Mouse (Mus musculus) liver, postnatal 0 days (tissue): ENCODE data around the gene Dnah12. TPM values are rescaled to one million over a fixed set of nuclear protein-coding genes. Genes with fewer than 3 reads are reported as not detected.

ENCODE experiments used
- ATAC-seq: fragments of 200-750 bp; cut with Nextera tagmentation; 2 replicates; pipeline ENCODE4 v1.8.0; 2017; ENCODE audit warnings: mild to moderate bottlenecking, moderate library complexity
- DNase-seq: peaks from one replicate; pipeline ENCODE4 v3.0.0-alpha.2; 2016
- H3K27ac ChIP-seq: fragments of 300-500 bp; sonication (generic); 2 replicates; pipeline ENCODE4 v1.5.1; 2014; ENCODE audit warnings: antibody characterized with exemption, moderate library complexity, mild to moderate bottlenecking, low read depth
- H3K27me3 ChIP-seq: fragments of 300-500 bp; sonication (generic); 2 replicates; pipeline ENCODE4 v1.6.1; 2014; ENCODE audit warnings: low read length, control low read depth, mixed read lengths; ENCODE audit not compliant: insufficient read depth
- H3K36me3 ChIP-seq: fragments of 300-500 bp; sonication (generic); replicated peaks from 2 replicates; pipeline ENCODE4 v1.6.1; 2014; ENCODE audit warnings: mild to moderate bottlenecking, control low read depth, low read length, moderate library complexity, mixed read lengths; ENCODE audit not compliant: insufficient read depth
- H3K4me1 ChIP-seq: fragments of 300-500 bp; sonication (generic); 2 replicates; pipeline ENCODE4 v1.6.1; 2014; ENCODE audit warnings: antibody characterized with exemption, mild to moderate bottlenecking, control low read depth; ENCODE audit not compliant: insufficient read depth
- H3K4me2 ChIP-seq: fragments of 300-500 bp; sonication (generic); 2 replicates; pipeline ENCODE4 v1.6.1; 2014; ENCODE audit warnings: low read depth, mild to moderate bottlenecking, low read length, moderate library complexity, mixed read lengths
- H3K4me3 ChIP-seq: fragments of 300-500 bp; sonication (generic); 2 replicates; pipeline ENCODE4 v1.5.1; 2014; ENCODE audit warnings: low read depth, low read length
- H3K9ac ChIP-seq: fragments of 300-500 bp; sonication (generic); replicated peaks from 2 replicates; pipeline ENCODE4 v1.6.1; 2014; ENCODE audit warnings: mild to moderate bottlenecking, moderate library complexity
- H3K9me3 ChIP-seq: fragments of 300-500 bp; sonication (generic); 2 replicates; pipeline ENCODE4 v1.6.1; 2016; ENCODE audit warnings: mild to moderate bottlenecking, control low read depth, low read length, mixed read lengths
- CTCF ChIP-seq: sonication (generic); IDR thresholded peaks from 2 replicates; pipeline ENCODE4 v1.5.1; 2016; ENCODE audit warnings: antibody characterized with exemption, low read depth
- EP300 ChIP-seq: IDR thresholded peaks from 2 replicates; pipeline ENCODE4 v1.6.1; 2016; ENCODE audit warnings: antibody characterized with exemption, low read depth, mild to moderate bottlenecking
- WGBS: fragments of 180-500 bp; shearing (Covaris S2); extraction: QIAGEN DNeasy Blood & Tissue Kit; methylation state at CpG from one replicate; pipeline ENCODE4 v1.1.7; 2014; ENCODE audit not compliant: insufficient replicate concordance; 5-methylcytosine and 5-hydroxymethylcytosine counted together
- polyA plus RNA-seq: library from polyadenylated mRNA; unstranded; fragments of >200 nt; fragmentation: Nextera tagmentation; extraction: Ambion mirVana; gene quantifications from 2 replicates; pipeline ENCODE4 v1.2.1, GENCODE M21; 2015

Dnah12 gene
- polyA plus RNA-seq, 1 experiment from 2014 or later: 0.04 TPM

- 84% methylated on average over 2 of the region's 2 CpGs for WGBS
- ATAC-seq: no peak
These were observed 101.4 kb downstream of the Dnah12 start for GRCm38 (mm10) chr14:26794431-26794830.

GRCm38 (mm10) chr14:26798330-26798729, 105.3 kb downstream of the Dnah12 start:
- no peak overlapping the region for H3K4me3 ChIP-seq
- H3K36me3 ChIP-seq: no peaks in the 10 kb centered on the region
- H3K27ac ChIP-seq: no peak overlapping the region
- no peak for ATAC-seq
- H3K9ac ChIP-seq: no peak overlapping the region
- H3K4me2 ChIP-seq: no peak overlapping the region
- H3K9me3 ChIP-seq: no peaks in the 10 kb centered on the region
- H3K27me3 ChIP-seq: no peaks in the 10 kb centered on the region
- no peaks in the 10 kb centered on the region for H3K4me1 ChIP-seq
- DNase-seq: no peak
- WGBS: 36% methylated on average over 3 of the region's 3 CpGs
- no peak for TF ChIP-seq EP300
- TF ChIP-seq CTCF: no peak

More at GRCm38 (mm10) chr14:26794431-26794830, 101.4 kb downstream of the Dnah12 start:
- H3K4me3 ChIP-seq: no peak overlapping the region
- no peaks in the 10 kb centered on the region for H3K9me3 ChIP-seq
- no peak overlapping the region for H3K27ac ChIP-seq
- no peak overlapping the region for H3K4me2 ChIP-seq
- no peaks in the 10 kb centered on the region for H3K27me3 ChIP-seq
- no peaks in the 10 kb centered on the region for H3K4me1 ChIP-seq
- TF ChIP-seq EP300 (no peak), CTCF (no peak)
- H3K9ac ChIP-seq: no peak overlapping the region
- H3K36me3 ChIP-seq: no peaks in the 10 kb centered on the region
- DNase-seq: no peak

GRCm38 (mm10) chr14:26799286-26799685, 106.2 kb downstream of the Dnah12 start:
- no peak overlapping the region for H3K4me3 ChIP-seq
- DNase-seq: no peak
- WGBS: 65% methylated on average over 3 of the region's 3 CpGs

GRCm38 (mm10) chr14:26805500-26805899, 112.4 kb downstream of the Dnah12 start:
- H3K27me3 ChIP-seq: no peaks in the 10 kb centered on the region
- no peaks in the 10 kb centered on the region for H3K4me1 ChIP-seq
- 51% methylated on average over 7 of the region's 7 CpGs for WGBS
- no peak overlapping the region for H3K9ac ChIP-seq
- no peaks in the 10 kb centered on the region for H3K36me3 ChIP-seq
- TF ChIP-seq CTCF: no peak
- no peak for TF ChIP-seq EP300
- no peak for ATAC-seq
- H3K4me2 ChIP-seq: no peak overlapping the region
- no peak for DNase-seq
- H3K4me3 ChIP-seq: no peak overlapping the region
- H3K27ac ChIP-seq: no peak overlapping the region
- no peaks in the 10 kb centered on the region for H3K9me3 ChIP-seq

More at GRCm38 (mm10) chr14:26799286-26799685, 106.2 kb downstream of the Dnah12 start:
- no peak overlapping the region for H3K4me2 ChIP-seq
- H3K27me3 ChIP-seq: no peaks in the 10 kb centered on the region
- TF ChIP-seq CTCF (no peak), EP300 (no peak)
- no peaks in the 10 kb centered on the region for H3K9me3 ChIP-seq
- H3K9ac ChIP-seq: no peak overlapping the region
- H3K36me3 ChIP-seq: no peaks in the 10 kb centered on the region
- H3K27ac ChIP-seq: no peak overlapping the region
- no peaks in the 10 kb centered on the region for H3K4me1 ChIP-seq
- ATAC-seq: no peak

GRCm38 (mm10) chr14:26812734-26813133, 119.7 kb downstream of the Dnah12 start:
- Histone ChIP-seq H3K9ac (no peak overlapping the region), H3K4me3 (no peak overlapping the region), H3K27me3 (no peaks in the 10 kb centered on the region), H3K27ac (no peak overlapping the region), H3K4me1 (no peaks in the 10 kb centered on the region), H3K4me2 (no peak overlapping the region), H3K36me3 (no peaks in the 10 kb centered on the region), H3K9me3 (no peaks in the 10 kb centered on the region)
- 81% methylated on average over 11 of the region's 11 CpGs for WGBS
- DNase-seq (no peak), ATAC-seq (no peak)
- TF ChIP-seq CTCF (no peak), EP300 (no peak)

GRCm38 (mm10) chr14:26813871-26814270, 120.8 kb downstream of the Dnah12 start:
- no peaks in the 10 kb centered on the region for H3K4me1 ChIP-seq
- no peak overlapping the region for H3K4me3 ChIP-seq
- H3K9me3 ChIP-seq: no peaks in the 10 kb centered on the region
- H3K27me3 ChIP-seq: no peaks in the 10 kb centered on the region
- no peaks in the 10 kb centered on the region for H3K36me3 ChIP-seq
- H3K4me2 ChIP-seq: no peak overlapping the region
- H3K9ac ChIP-seq: no peak overlapping the region
- TF ChIP-seq EP300 (no peak), CTCF (no peak)
- DNase-seq (no peak), ATAC-seq (no peak)
- 69% methylated on average over 2 of the region's 2 CpGs for WGBS
- no peak overlapping the region for H3K27ac ChIP-seq

- Histone ChIP-seq H3K27ac (no peak overlapping the region), H3K9ac (no peak overlapping the region), H3K4me2 (no peak overlapping the region), H3K36me3 (no peaks in the 10 kb centered on the region), H3K9me3 (no peaks in the 10 kb centered on the region), H3K27me3 (no peaks in the 10 kb centered on the region), H3K4me1 (no peaks in the 10 kb centered on the region), H3K4me3 (no peak overlapping the region)
- DNase-seq: no peak
- WGBS: 45% methylated on average over 3 of the region's 3 CpGs
- ATAC-seq: no peak
- TF ChIP-seq EP300: no peak
- TF ChIP-seq CTCF: peak; percentile 48
These were observed 121.8 kb downstream of the Dnah12 start for GRCm38 (mm10) chr14:26814908-26815307.
